Mouse (Mus musculus) olfactory bulb, adult 2 months (tissue): Measurements from ENCODE around the gene D330045A20Rik.

ENCODE experiments used
- CTCF ChIP-seq: fragments of 200-500 bp; IDR thresholded peaks from 2 replicates; pipeline ENCODE4 v1.5.1; 2012; ENCODE audit warnings: low read depth, mild to moderate bottlenecking, low read length, moderate library complexity; ENCODE audit not compliant: insufficient read depth
- POLR2A ChIP-seq: fragments of 200-500 bp; IDR thresholded peaks from 2 replicates; pipeline ENCODE4 v1.6.1; 2012; ENCODE audit warnings: mild to moderate bottlenecking, low read depth, low read length, moderate library complexity; ENCODE audit not compliant: insufficient read depth

GRCm38 (mm10) chrX:139516156-139516555, 36.0 kb downstream of the D330045A20Rik start:
- TF ChIP-seq POLR2A = no peak
- TF ChIP-seq CTCF = no peak
